Mouse (Mus musculus) limb, embryonic 15.5 days (tissue): ENCODE measurements around the gene Rab3gap1. TPM values are rescaled to one million over a fixed set of nuclear protein-coding genes. Genes with fewer than 3 reads are reported as not detected.

Experiments used
- ATAC-seq: fragments of 200-750 bp; cut with Nextera tagmentation; 2 replicates; pipeline ENCODE4 v1.8.0; 2017; ENCODE audit warnings: low read depth, moderate TSS enrichment; ENCODE audit not compliant: insufficient number of reproducible peaks, low FRiP score, low TSS enrichment
- H3K27ac ChIP-seq: fragments of 300-500 bp; sonication (generic); 2 replicates; pipeline ENCODE4 v1.5.1; 2015; ENCODE audit warnings: moderate library complexity, mild to moderate bottlenecking, inconsistent platforms
- H3K27me3 ChIP-seq: fragments of 300-500 bp; sonication (generic); 2 replicates; pipeline ENCODE4 v1.6.1; 2015; ENCODE audit warnings: inconsistent platforms
- H3K36me3 ChIP-seq: fragments of 300-500 bp; sonication (generic); 2 replicates; pipeline ENCODE4 v1.6.1; 2015; ENCODE audit warnings: inconsistent platforms
- H3K4me1 ChIP-seq: fragments of 300-500 bp; sonication (generic); 2 replicates; pipeline ENCODE4 v1.6.1; 2015; ENCODE audit warnings: inconsistent platforms
- H3K4me2 ChIP-seq: fragments of 300-500 bp; sonication (generic); 2 replicates; pipeline ENCODE4 v1.6.1; 2015; ENCODE audit warnings: mild to moderate bottlenecking, inconsistent platforms
- H3K4me3 ChIP-seq: fragments of 300-500 bp; sonication (generic); 2 replicates; pipeline ENCODE4 v1.5.1; 2015; ENCODE audit warnings: mild to moderate bottlenecking, inconsistent platforms
- H3K9ac ChIP-seq: fragments of 300-500 bp; sonication (generic); 2 replicates; pipeline ENCODE4 v1.6.1; 2015; ENCODE audit warnings: inconsistent platforms
- H3K9me3 ChIP-seq: fragments of 300-500 bp; sonication (generic); 2 replicates; pipeline ENCODE4 v1.6.1; 2016; ENCODE audit warnings: inconsistent platforms
- WGBS: fragments of 180-500 bp; shearing (Covaris S2); methylation state at CpG from one replicate; pipeline ENCODE4 v1.1.7; 2015; 5-methylcytosine and 5-hydroxymethylcytosine counted together
- polyA plus RNA-seq: library from polyadenylated mRNA; unstranded; fragments of >200 nt; fragmentation: Nextera tagmentation; extraction: Ambion mirVana; gene quantifications from 2 replicates; pipeline ENCODE4 v1.2.1, GENCODE M21; 2015

Gene Rab3gap1
- polyA plus RNA-seq, 1 experiment from 2014 or later, result 22.5 TPM

- no peak overlapping the region for H3K4me2 ChIP-seq
- H3K9me3 ChIP-seq, result no peaks in the 10 kb centered on the region
- ATAC-seq, result no peak
- 72% methylated on average over 4 of the region's 4 CpGs for WGBS
- no peak overlapping the region for H3K4me3 ChIP-seq
- 0 out of 2 replicates have a peak, but pooled peaks cover 3% of the 10 kb centered on the region for H3K36me3 ChIP-seq
- H3K4me1 ChIP-seq, result no peaks in the 10 kb centered on the region
- H3K9ac ChIP-seq, result no peak overlapping the region
- no peaks in the 10 kb centered on the region for H3K27me3 ChIP-seq
- no peak overlapping the region for H3K27ac ChIP-seq
Measured at GRCm38 (mm10) chr1:127989387-127989786, 120.8 kb downstream of the Rab3gap1 start.

DNA sequence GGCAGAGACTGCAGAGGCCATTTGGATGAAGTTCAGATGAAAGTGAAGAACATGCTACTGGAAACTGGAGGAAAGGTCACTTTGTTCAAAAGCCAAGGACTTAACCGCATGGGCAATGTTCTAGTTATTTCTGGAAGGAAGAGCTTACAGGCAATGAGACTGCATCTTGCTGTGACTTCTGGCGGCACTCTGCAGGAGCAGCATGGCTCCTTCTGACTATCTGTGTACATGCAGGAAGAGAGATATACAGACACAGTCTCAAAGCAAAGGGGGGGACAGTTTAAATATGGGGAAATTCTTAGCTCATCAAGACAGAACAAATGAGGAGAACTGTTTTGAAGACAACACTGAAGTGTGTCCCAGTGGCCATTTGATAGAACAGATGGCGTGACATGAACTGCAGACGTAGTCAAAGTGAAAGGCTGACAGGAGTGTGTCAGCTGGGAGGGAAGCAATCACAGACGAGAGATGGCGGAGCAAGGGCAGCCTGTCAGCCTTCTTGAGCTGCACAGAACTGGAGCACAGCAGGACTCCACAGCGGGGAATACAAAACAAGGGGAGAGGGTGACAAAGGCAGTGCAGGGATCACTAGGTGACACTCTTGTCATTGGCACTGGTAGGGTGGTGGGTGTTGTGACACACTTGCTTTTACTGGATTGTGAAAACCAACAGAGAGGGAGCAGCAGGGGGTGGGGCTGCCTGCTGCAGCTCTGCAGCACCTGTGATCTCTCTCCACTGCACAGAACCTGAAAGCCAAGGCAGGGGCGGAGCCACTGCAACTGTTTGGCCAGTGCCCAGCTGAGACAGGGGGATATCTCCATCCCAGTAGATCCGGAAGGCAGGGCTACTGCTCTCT, 121.5 kb downstream of the Rab3gap1 start:
- ATAC-seq, result no peak
- H3K9ac ChIP-seq, result no peak overlapping the region

More for the DNA sequence above, 121.5 kb downstream of the Rab3gap1 start:
- no peaks in the 10 kb centered on the region for H3K27me3 ChIP-seq
- H3K4me1 ChIP-seq, result no peaks in the 10 kb centered on the region
- H3K27ac ChIP-seq, result no peak overlapping the region
- H3K9me3 ChIP-seq, result no peaks in the 10 kb centered on the region
- 62% methylated on average over 9 of the region's 9 CpGs for WGBS
- no peak overlapping the region for H3K4me2 ChIP-seq
- no peak overlapping the region for H3K4me3 ChIP-seq
- 0 out of 2 replicates have a peak, but pooled peaks cover 3% of the 10 kb centered on the region for H3K36me3 ChIP-seq

Other genes with a start within 250 kb of the Rab3gap1 start
- 0.55 and 1.4 TPM in 2 replicates for gene Tmem163, start 189.2 kb upstream of the Rab3gap1 start, polyA plus RNA-seq
- gene Acmsd, start 139.4 kb upstream of the Rab3gap1 start, polyA plus RNA-seq, result 0.06 and 0.07 TPM in 2 replicates
- gene Ccnt2, start 94.6 kb upstream of the Rab3gap1 start, polyA plus RNA-seq, result 72.6 and 76.9 TPM in 2 replicates
- gene Map3k19, start 13.7 kb upstream of the Rab3gap1 start, polyA plus RNA-seq, result not detected in 2 replicates
- gene Zranb3, start 234.3 kb downstream of the Rab3gap1 start, polyA plus RNA-seq, result 5.3 and 6.0 TPM in 2 replicates
- 55.1 and 60.1 TPM in 2 replicates for gene R3hdm1, start 234.5 kb downstream of the Rab3gap1 start, polyA plus RNA-seq